Mouse (Mus musculus) heart, postnatal 25 days (tissue): ENCODE results near the gene Zmym3. TPM values are rescaled to one million over a fixed set of nuclear protein-coding genes. Genes with fewer than 3 reads are reported as not detected.
"Not testable (repeated sequence)": the region's sequence is repeated elsewhere in the genome, so short reads cannot be mapped to it uniquely, and the experiment has no call there.

Experiments
- DNase-seq: peaks from one replicate; pipeline ENCODE4 v3.0.0; 2022; ENCODE audit warnings: low spot score
- intact Hi-C: fragments of 180-260 bp; cut with DNase I; formaldehyde crosslinking; loops from one replicate; pipeline ENCODE4 v1.15.1; 2025
- total RNA-seq, 2 experiments: library from RNA; stranded (reverse); gene quantifications; 2 replicates each; pipeline ENCODE4 v1.2.3; 2021

The Zmym3 gene
- total RNA-seq, 2 experiments from 2014 or later: 12.9 to 18.9 TPM

- no peak for DNase-seq
- intact Hi-C loops: no loop called here
Measured at GRCm38 (mm10) chrX:101377076-101377475, 43.6 kb downstream of the Zmym3 start.

- DNase-seq: no peak
Measured at GRCm38 (mm10) chrX:101376190-101376968, 44.3 kb downstream of the Zmym3 start, which contains the start of gene Gjb1. Gene Gjb1 (plus strand): TSS chrX:101376378.

GRCm38 (mm10) chrX:101372946-101373345, 47.7 kb downstream of the Zmym3 start:
- no peak for DNase-seq
- intact Hi-C loops: no loop called here

More at GRCm38 (mm10) chrX:101376190-101376968, 44.3 kb downstream of the Zmym3 start, which contains the start of gene Gjb1:
- intact Hi-C loops: no loop called here

GRCm38 (mm10) chrX:101370573-101370972, 50.1 kb downstream of the Zmym3 start:
- intact Hi-C loops: no loop called here
- no peak for DNase-seq

GRCm38 (mm10) chrX:101369001-101369400, 51.6 kb downstream of the Zmym3 start:
- DNase-seq: no peak
- intact Hi-C loops: no loop called here

- intact Hi-C loops, DNase-seq: not testable (repeated sequence)
Measured at GRCm38 (mm10) chrX:101358902-101359301, 61.7 kb downstream of the Zmym3 start.

Other genes with a start within 250 kb of the Zmym3 start
- gene Snx12, start 198.3 kb downstream of the Zmym3 start, total RNA-seq: 10 to 100 TPM; 34.9 to 35.5 TPM
- gene Foxo4, start 166.3 kb downstream of the Zmym3 start, total RNA-seq: 10 to 100 TPM; 48.5 to 53.7 TPM
- gene Gm614, start 156.9 kb downstream of the Zmym3 start, total RNA-seq: not detected
- 10 to 100 TPM in 1 of 2 experiments, 1 to 10 TPM in 1; 8.2 to 10.0 TPM for gene Il2rg, start 152.6 kb downstream of the Zmym3 start, total RNA-seq
- not detected for gene Gm20489, start 151.8 kb downstream of the Zmym3 start, total RNA-seq
- 10 to 100 TPM; 20.1 to 22.6 TPM for gene Med12, start 146.8 kb downstream of the Zmym3 start, total RNA-seq
- under 1 TPM; 0.59 to 0.91 TPM for gene Nlgn3, start 121.7 kb downstream of the Zmym3 start, total RNA-seq
- gene Gjb1, start 44.5 kb downstream of the Zmym3 start, total RNA-seq: not detected
- gene Nono, start 8.5 kb upstream of the Zmym3 start, total RNA-seq: 10 to 100 TPM; 69.3 to 75.5 TPM
- 100 to 1,000 TPM; 226 to 255 TPM for gene Itgb1bp2, start 28.2 kb upstream of the Zmym3 start, total RNA-seq
- gene Taf1, start 111.9 kb upstream of the Zmym3 start, total RNA-seq: 10 to 100 TPM; 14.0 to 17.4 TPM
- 10 to 100 TPM; 56.0 to 62.5 TPM for gene Ogt, start 219.2 kb upstream of the Zmym3 start, total RNA-seq